Mouse (Mus musculus) stomach, embryonic 16.5 days (tissue): ENCODE results near the gene Pla2g2d. TPM values are rescaled to one million over a fixed set of nuclear protein-coding genes. Genes with fewer than 3 reads are reported as not detected.

Experiments
- ATAC-seq: fragments of 200-750 bp; cut with Nextera tagmentation; 2 replicates; pipeline ENCODE4 v1.8.0; 2017; ENCODE audit warnings: moderate number of reproducible peaks, moderate TSS enrichment; ENCODE audit not compliant: insufficient read depth, low FRiP score
- H3K27ac ChIP-seq: fragments of 300-500 bp; sonication (generic); 2 replicates; pipeline ENCODE4 v1.5.1; 2014; ENCODE audit warnings: low read length
- H3K27me3 ChIP-seq: fragments of 300-500 bp; sonication (generic); 2 replicates; pipeline ENCODE4 v1.6.1; 2014; ENCODE audit warnings: low read length, control low read depth, mixed read lengths; ENCODE audit not compliant: control insufficient read depth, insufficient read depth
- H3K36me3 ChIP-seq: fragments of 300-500 bp; sonication (generic); 2 replicates; pipeline ENCODE4 v1.6.1; 2014; ENCODE audit warnings: low read length; ENCODE audit not compliant: control insufficient read depth, insufficient read depth
- H3K4me1 ChIP-seq: fragments of 300-500 bp; sonication (generic); 2 replicates; pipeline ENCODE4 v1.6.1; 2014; ENCODE audit warnings: low read length, control low read depth, mixed read lengths; ENCODE audit not compliant: control insufficient read depth, insufficient read depth
- H3K4me2 ChIP-seq: fragments of 300-500 bp; sonication (generic); 2 replicates; pipeline ENCODE4 v1.6.1; 2014; ENCODE audit warnings: low read depth, low read length, mixed read lengths
- H3K4me3 ChIP-seq: fragments of 300-500 bp; sonication (generic); replicated peaks from 2 replicates; pipeline ENCODE4 v1.5.1; 2014; ENCODE audit warnings: mild to moderate bottlenecking, low read length
- H3K9ac ChIP-seq: fragments of 300-500 bp; sonication (generic); 2 replicates; pipeline ENCODE4 v1.6.1; 2014; ENCODE audit warnings: low read length
- H3K9me3 ChIP-seq: fragments of 300-500 bp; sonication (generic); replicated peaks from 2 replicates; pipeline ENCODE4 v1.6.1; 2016; ENCODE audit warnings: low read length, control low read depth; ENCODE audit not compliant: control insufficient read depth
- WGBS: fragments of 180-500 bp; shearing (Covaris S2); extraction: QIAGEN DNeasy Blood & Tissue Kit; methylation state at CpG from one replicate; pipeline ENCODE4 v1.1.7; 2014; 5-methylcytosine and 5-hydroxymethylcytosine counted together
- polyA plus RNA-seq: library from polyadenylated mRNA; unstranded; fragments of >200 nt; fragmentation: Nextera tagmentation; extraction: Ambion mirVana; gene quantifications from 2 replicates; pipeline ENCODE4 v1.2.1, GENCODE M21; 2015

Pla2g2d gene
- polyA plus RNA-seq, 1 experiment from 2014 or later = 0.61 TPM

GRCm38 (mm10) chr4:138771970-138772369 is 3.6 kb upstream of the Pla2g2d start:
- peak overlapping the region; percentile 25; the same call in 1 of the 2 replicates for H3K27ac ChIP-seq
- no peaks in the 10 kb centered on the region for H3K27me3 ChIP-seq
- WGBS = 57% methylated on average over 10 of the region's 10 CpGs

GRCm38 (mm10) chr4:138772386-138772785 is 3.1 kb upstream of the Pla2g2d start:
- Histone ChIP-seq H3K36me3 (no peaks in the 10 kb centered on the region), H3K27ac (no peak overlapping the region), H3K4me1 (peaks cover 2% of the 10 kb centered on the region; the same call in 1 of the 2 replicates), H3K4me3 (no peak overlapping the region), H3K27me3 (no peaks in the 10 kb centered on the region), H3K9ac (no peak overlapping the region), H3K9me3 (no peaks in the 10 kb centered on the region), H3K4me2 (no peak overlapping the region)
- WGBS = 70% methylated on average over 5 of the region's 5 CpGs
- ATAC-seq = no peak

More at GRCm38 (mm10) chr4:138771970-138772369, 3.6 kb upstream of the Pla2g2d start:
- Histone ChIP-seq H3K4me3 (no peak overlapping the region), H3K4me1 (peaks cover 2% of the 10 kb centered on the region; the same call in 1 of the 2 replicates), H3K9me3 (no peaks in the 10 kb centered on the region), H3K9ac (no peak overlapping the region), H3K36me3 (no peaks in the 10 kb centered on the region), H3K4me2 (peak overlapping the region; percentile 1; the same call in 1 of the 2 replicates)
- peak; percentile 83 for ATAC-seq

- Histone ChIP-seq H3K4me1 (no peaks in the 10 kb centered on the region), H3K9ac (0 out of 2 replicates have a peak overlapping the region, but pooled peaks have one; percentile 36), H3K9me3 (no peaks in the 10 kb centered on the region), H3K36me3 (no peaks in the 10 kb centered on the region), H3K27me3 (no peaks in the 10 kb centered on the region), H3K27ac (no peak overlapping the region), H3K4me3 (no peak overlapping the region), H3K4me2 (no peak overlapping the region)
- WGBS = 33% methylated on average over 20 of the region's 20 CpGs
- no peak for ATAC-seq
Observed at GRCm38 (mm10) chr4:138777417-138778407, 2.2 kb downstream of the Pla2g2d start.

- no peaks in the 10 kb centered on the region for H3K4me1 ChIP-seq
- H3K27me3 ChIP-seq = no peaks in the 10 kb centered on the region
- no peak for ATAC-seq
- no peak overlapping the region for H3K4me3 ChIP-seq
- WGBS = 78% methylated on average over 5 of the region's 5 CpGs
- no peak overlapping the region for H3K4me2 ChIP-seq
- no peaks in the 10 kb centered on the region for H3K9me3 ChIP-seq
- H3K36me3 ChIP-seq = no peaks in the 10 kb centered on the region
- H3K9ac ChIP-seq = no peak overlapping the region
- no peak overlapping the region for H3K27ac ChIP-seq
Observed at GRCm38 (mm10) chr4:138780300-138780699, 4.8 kb downstream of the Pla2g2d start.

GRCm38 (mm10) chr4:138782098-138782497 is 6.6 kb downstream of the Pla2g2d start:
- ATAC-seq = no peak
- Histone ChIP-seq H3K9me3 (no peaks in the 10 kb centered on the region), H3K9ac (no peak overlapping the region), H3K36me3 (no peaks in the 10 kb centered on the region), H3K27ac (no peak overlapping the region), H3K4me2 (no peak overlapping the region), H3K27me3 (no peaks in the 10 kb centered on the region), H3K4me3 (no peak overlapping the region), H3K4me1 (no peaks in the 10 kb centered on the region)
- WGBS = 76% methylated on average over 6 of the region's 6 CpGs

GRCm38 (mm10) chr4:138785721-138786120 is 10.2 kb downstream of the Pla2g2d start:
- Histone ChIP-seq H3K4me2 (no peak overlapping the region), H3K27me3 (no peaks in the 10 kb centered on the region), H3K9me3 (no peaks in the 10 kb centered on the region), H3K9ac (no peak overlapping the region), H3K27ac (no peak overlapping the region), H3K4me3 (no peak overlapping the region), H3K4me1 (no peaks in the 10 kb centered on the region), H3K36me3 (no peaks in the 10 kb centered on the region)
- 59% methylated on average over 4 of the region's 4 CpGs for WGBS
- ATAC-seq = no peak

GRCm38 (mm10) chr4:138786141-138786540 is 10.6 kb downstream of the Pla2g2d start:
- H3K36me3 ChIP-seq = no peaks in the 10 kb centered on the region
- H3K9me3 ChIP-seq = no peaks in the 10 kb centered on the region
- no peak overlapping the region for H3K9ac ChIP-seq
- no peaks in the 10 kb centered on the region for H3K4me1 ChIP-seq
- ATAC-seq = no peak
- no peaks in the 10 kb centered on the region for H3K27me3 ChIP-seq
- H3K4me2 ChIP-seq = no peak overlapping the region
- no peak overlapping the region for H3K4me3 ChIP-seq
- WGBS = 42% methylated on average over 4 of the region's 4 CpGs
- H3K27ac ChIP-seq = no peak overlapping the region

GRCm38 (mm10) chr4:138788381-138788780 is 12.8 kb downstream of the Pla2g2d start:
- Histone ChIP-seq H3K4me3 (no peak overlapping the region), H3K4me2 (no peak overlapping the region), H3K36me3 (no peaks in the 10 kb centered on the region), H3K9ac (no peak overlapping the region), H3K4me1 (peaks cover 6% of the 10 kb centered on the region; the same call in 1 of the 2 replicates), H3K9me3 (no peaks in the 10 kb centered on the region), H3K27me3 (no peaks in the 10 kb centered on the region), H3K27ac (no peak overlapping the region)
- ATAC-seq = no peak
- WGBS = 60% methylated on average over 4 of the region's 4 CpGs

GRCm38 (mm10) chr4:138791452-138791851 is 15.9 kb downstream of the Pla2g2d start:
- no peak for ATAC-seq
- Histone ChIP-seq H3K4me1 (peaks cover 6% of the 10 kb centered on the region; the same call in 1 of the 2 replicates), H3K27me3 (no peaks in the 10 kb centered on the region), H3K27ac (no peak overlapping the region), H3K4me3 (no peak overlapping the region), H3K4me2 (no peak overlapping the region), H3K9me3 (no peaks in the 10 kb centered on the region), H3K36me3 (no peaks in the 10 kb centered on the region), H3K9ac (no peak overlapping the region)
- 62% methylated on average over 6 of the region's 6 CpGs for WGBS
